Mouse (Mus musculus) retina, postnatal 7 days (tissue): Measurements from ENCODE around the gene Slc32a1.

Source experiments
- DNase-seq: peaks from one replicate; pipeline ENCODE4 v3.0.0-alpha.2; 2012; ENCODE audit warnings: low read depth, low spot score

Slc32a1 gene

DNA sequence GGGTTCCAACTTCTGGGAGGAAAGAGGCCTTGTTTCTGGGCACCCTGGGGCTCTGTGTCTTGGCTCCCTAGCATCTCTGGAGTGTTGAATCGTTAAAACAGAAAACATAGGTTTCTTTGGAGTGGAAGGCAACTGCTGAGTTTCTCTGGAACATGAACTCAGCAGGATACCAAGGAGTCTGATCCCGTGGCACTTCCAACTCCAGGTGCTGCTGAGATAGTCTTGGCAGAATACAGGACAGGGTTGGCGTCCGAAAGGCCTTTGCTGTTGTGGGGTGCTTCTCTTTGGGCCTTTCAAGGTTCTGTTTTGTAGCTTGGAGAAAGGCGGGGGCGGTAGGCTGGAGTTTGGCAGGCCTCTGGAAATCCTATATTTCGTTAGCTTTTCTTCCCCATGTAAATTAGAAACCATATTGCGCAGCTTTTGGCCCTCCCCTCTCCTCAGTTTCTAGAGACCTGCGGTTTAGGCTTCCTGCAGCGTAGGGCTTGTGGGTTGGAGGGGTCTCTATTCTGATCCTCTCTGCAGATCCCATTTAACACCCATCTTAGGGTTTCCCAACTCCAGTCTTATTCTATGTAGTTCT lies 2.2 kb downstream of the Slc32a1 start:
- no peak for DNase-seq

DNA sequence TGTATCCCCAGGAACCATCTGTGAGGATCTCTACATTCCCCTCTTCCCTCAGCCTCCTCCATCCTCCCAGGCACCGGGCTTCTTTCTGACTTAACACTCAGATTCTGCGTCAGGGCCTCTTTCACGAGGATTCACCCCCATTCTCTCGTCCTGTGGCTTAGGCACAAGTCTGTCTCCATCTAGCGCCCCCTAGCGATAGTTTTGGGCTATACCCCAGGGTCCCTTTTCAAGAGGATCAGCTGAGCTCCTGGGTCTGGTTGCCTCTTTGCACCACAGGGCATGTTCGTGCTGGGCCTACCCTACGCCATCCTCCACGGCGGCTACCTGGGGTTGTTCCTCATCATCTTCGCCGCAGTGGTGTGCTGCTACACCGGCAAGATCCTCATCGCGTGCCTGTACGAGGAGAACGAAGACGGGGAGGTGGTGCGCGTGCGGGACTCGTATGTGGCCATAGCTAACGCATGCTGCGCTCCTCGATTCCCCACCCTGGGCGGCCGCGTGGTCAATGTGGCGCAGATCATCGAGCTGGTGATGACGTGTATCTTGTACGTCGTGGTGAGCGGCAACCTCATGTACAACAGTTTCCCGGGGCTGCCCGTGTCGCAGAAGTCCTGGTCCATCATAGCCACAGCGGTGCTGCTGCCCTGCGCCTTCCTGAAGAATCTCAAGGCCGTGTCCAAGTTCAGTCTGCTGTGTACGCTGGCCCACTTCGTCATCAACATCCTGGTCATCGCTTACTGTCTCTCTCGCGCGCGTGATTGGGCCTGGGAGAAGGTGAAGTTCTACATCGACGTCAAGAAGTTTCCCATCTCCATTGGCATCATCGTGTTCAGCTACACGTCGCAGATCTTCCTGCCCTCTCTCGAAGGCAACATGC lies 3.2 kb downstream of the Slc32a1 start:
- peak; percentile 70 for DNase-seq

DNA sequence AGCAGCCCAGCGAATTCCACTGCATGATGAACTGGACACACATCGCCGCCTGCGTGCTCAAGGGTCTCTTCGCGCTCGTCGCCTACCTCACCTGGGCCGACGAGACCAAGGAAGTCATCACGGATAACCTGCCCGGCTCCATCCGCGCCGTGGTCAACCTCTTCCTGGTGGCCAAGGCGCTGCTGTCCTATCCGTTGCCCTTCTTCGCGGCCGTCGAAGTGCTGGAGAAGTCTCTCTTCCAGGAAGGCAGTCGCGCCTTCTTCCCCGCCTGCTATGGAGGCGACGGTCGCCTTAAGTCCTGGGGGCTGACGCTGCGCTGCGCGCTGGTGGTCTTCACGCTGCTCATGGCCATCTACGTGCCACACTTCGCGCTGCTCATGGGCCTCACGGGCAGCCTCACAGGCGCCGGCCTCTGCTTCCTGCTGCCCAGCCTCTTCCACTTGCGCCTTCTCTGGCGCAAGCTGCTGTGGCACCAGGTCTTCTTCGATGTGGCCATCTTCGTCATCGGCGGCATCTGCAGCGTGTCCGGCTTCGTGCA lies 3.9 kb downstream of the Slc32a1 start:
- no peak for DNase-seq

DNA sequence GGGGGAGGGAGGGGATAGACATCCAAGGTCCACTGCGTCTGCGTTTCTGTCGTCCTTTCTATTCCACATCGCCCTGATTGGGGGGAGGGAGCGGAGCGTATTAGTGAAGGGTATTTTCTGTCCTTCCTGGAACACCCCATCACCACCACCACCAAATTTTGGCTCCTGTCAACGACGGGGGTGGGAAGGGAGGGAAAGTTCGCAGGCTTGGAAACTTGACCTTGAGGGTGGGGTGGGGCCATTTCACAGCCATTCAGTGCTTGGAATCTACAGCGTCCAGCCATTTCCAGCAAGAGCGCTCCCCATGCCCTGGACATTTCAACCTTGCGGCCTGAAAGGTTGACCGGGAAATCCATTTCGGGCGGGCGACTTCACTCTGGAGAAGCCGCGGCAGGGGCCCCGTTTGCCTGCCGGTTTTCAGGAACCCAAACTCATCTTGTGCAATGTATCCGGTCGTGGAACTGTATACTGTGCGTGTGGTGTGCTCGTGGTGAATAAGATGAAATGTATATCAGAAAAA lies 4.7 kb downstream of the Slc32a1 start:
- DNase-seq, result no peak

DNA sequence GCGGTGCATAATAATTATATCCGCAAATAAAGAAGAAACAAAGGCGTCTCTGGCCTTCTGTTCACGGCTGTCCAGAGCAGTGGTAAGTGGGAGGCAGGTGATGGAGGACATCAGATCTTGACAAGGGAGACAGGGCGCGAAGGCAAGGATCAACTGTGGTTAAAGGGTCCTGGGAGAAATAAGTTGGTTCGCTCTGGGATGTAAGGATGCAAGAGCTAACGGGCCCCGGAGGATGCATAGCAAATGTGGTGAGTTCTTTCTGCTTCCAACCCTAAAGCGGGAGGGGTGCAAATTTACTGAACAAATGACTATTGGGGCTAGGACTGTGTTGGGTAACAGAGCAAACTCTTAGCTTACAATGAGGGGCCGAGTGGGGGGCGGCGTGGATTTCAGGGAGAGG lies 5.1 kb downstream of the Slc32a1 start:
- DNase-seq, result no peak

DNA sequence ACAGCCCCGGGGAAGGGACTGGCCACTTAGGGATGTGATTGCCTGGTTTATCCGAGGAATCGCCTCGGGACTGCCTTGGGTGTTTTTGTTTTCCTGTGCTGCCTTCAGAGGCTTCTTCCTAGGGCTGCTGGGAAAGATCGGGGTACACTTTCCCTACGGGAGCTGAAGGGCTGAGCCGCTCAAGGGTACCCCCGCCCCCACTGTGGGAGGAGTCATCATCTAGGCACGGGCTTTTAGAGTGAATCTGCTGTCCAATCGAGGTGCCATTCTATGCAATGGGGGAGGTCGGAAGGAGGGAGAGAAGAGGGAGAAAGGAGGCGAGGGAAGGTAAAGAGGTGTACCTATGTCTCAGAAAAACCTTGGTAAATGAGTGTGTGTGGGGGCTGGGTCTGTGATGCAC lies 5.7 kb downstream of the Slc32a1 start:
- DNase-seq, result no peak

DNA sequence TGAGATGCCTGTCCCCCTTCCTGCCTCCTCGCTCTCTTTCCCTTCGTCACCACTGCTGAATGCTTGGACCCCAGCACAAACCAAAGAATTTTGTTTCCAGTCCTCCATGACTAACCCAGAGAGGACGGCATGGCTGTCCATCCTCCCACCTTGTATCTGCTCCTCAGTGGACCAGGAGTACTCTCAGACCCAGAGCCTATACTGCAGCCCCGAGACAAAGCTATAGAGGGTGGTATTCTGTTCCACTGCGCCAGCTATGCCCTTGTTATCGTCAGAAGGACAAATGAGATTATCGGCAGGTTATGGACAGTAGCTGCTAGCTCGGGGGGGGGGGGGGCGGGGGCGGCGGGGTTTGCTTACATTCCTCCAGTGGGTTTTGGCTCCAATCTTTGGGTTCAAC lies 6.2 kb downstream of the Slc32a1 start:
- DNase-seq, result no peak

DNA sequence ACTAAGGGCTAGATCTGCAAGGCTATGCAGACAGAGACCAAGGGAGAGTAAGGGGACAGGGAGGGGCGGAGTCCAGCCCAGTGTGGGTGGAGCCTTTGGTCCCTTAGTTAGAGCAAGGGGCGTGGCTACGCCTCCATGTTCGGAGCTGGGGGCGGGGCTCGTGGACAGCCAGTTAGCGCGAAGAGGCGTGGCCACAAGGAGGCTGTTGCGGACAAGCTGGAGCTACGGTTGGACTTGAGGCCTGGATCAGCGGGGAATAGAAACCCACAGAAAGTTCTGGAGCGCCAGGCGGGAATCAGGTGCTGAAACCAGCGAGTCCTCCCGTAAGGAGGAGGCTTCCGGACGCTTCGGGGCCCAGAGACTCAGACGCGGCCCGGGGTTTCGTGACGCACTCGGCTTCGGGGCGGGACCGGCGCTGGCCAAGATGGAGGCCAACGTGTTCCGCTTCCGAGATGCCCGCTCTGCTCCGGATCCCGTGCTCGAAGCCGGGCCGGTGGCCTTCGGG lies 14.2 kb downstream of the Slc32a1 start, which contains the start of gene Actr5:
Gene Actr5 (plus strand): TSS at position 171 of the 505 bp plus-strand sequence.
- DNase-seq, result peak; percentile 90

DNA sequence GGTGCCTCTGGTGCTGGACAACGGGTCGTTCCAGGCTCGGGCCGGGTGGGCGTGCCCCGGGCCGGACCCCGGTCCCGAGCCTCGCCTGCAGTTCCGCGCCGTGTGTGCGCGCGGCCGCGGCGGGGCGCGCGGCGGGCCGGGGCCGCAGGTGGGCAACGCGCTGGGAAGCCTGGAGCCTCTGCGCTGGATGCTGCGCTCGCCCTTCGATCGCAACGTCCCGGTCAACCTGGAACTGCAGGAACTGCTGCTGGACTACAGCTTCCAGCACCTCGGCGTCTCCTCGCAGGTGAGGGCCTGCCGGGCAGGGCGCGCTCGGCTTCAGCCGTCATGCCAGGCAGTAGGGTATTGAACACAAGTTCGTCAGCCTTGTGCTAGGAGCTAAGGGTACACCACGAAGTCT lies 14.7 kb downstream of the Slc32a1 start:
- no peak for DNase-seq

DNA sequence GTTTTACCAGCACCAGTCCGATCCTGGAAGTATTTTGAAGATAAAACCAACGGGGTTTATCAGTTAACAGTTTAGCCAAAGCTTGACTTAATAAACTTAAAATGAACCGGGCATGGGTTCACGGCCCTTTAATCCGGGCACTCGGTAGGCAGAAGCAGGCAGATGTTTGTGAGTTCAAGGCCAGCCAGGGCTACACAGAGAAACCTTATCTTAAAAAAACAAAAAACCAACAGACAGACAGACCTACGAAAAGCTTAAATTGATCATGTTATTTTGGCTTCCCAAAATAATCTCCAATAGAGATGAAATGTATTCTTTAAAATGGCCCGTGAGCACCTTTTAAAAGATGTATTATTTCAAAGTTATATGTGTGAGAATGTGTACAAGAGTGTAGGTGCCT lies 15.1 kb downstream of the Slc32a1 start:
- no peak for DNase-seq

DNA sequence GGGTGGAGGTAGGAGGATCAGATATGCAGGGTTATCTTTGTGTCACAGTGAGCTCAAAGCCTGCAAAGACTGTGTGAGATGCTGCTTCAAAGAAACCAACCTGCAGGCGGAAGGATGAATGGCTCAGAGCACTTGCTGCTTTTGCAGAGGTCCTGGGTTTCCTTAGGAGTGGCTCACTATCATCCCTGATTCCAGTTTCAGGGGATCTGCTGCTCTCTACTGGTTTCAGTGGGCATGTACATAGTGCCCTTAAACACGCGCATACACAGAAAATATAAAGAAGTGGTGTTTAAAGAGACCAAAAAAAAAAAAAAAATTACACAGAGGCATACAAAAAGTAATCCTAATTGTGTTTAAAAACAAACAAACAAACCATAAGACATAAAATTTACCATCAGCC lies 18.3 kb downstream of the Slc32a1 start:
- DNase-seq, result no peak

DNA sequence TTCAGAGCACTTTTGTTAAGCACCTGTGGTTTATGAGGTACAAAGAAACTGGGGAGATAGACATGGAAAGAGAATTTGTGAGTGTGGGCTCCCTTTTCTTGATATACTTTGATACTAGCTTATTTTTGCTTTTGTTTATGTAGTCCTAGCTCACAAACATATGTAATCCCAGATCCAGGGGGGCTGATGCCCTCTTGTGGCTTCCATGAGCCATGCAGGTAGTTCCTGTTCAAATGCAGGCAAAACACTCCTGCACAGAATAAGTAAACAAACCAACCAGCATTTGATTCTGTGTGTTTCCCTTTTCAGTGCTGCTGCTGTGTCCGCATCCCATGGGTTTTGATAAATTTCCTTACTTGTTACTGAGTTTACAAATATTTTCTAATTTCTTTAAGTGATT lies 18.8 kb downstream of the Slc32a1 start:
- no peak for DNase-seq

DNA sequence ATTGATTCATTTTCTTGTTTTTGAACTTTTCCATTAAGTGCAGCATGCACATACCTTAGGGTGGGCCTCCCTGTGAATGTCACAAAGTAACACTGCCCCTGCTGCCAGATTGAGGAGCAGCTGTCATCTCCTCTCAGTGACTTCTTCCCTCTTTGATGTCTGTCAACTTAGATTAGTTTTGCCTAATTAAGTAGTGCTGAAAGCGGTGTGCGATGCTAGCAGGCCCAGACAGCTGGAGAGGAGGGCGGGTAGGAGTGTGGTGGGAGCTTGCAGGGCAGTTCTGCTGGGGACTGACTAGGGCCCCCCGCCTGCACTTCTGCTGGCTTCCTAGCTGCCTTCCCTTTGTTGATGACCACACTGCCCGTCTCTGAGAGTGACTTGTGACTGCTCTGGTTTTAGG lies 21.3 kb downstream of the Slc32a1 start:
- DNase-seq, result no peak

DNA sequence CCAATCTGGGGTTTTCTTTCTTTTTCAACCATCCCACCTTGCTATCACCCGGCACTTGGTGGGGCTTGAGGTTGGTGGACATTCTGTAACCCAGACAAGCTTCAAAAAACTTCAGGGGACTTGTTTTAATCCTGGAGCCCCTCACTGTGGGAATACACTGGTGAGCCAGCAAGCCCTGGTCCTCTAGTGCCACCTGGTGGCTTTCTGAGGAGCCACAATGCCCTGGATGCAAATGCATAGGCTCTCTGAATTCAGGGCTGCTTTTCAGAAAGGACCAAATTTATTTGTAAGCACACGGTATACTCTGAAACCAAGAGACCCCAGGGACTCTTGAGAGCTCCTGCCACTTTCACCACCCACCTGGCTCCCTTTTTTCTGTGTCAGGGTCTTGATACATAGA lies 31.3 kb downstream of the Slc32a1 start:
- DNase-seq, result peak; percentile 58

DNA sequence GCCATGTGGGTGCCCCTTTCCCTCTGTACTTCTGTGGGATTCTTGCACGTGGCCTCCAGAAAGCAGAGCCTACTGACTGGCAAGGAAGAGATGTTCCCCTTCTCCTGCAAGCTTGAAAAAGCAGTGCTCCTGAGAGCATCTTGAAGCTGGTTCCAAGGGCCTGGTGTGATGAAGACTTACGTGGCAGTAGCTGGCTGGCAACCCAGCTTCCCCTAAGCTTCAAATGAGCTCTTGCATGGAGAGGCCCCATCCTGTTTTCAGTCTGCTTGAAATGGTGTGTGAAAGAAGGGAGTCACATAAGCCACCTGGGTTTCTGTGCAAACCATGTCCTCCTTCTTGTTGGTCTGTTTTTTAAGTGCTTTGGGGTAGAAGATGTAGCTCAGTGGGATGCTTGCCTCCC lies 32.0 kb downstream of the Slc32a1 start:
- no peak for DNase-seq

DNA sequence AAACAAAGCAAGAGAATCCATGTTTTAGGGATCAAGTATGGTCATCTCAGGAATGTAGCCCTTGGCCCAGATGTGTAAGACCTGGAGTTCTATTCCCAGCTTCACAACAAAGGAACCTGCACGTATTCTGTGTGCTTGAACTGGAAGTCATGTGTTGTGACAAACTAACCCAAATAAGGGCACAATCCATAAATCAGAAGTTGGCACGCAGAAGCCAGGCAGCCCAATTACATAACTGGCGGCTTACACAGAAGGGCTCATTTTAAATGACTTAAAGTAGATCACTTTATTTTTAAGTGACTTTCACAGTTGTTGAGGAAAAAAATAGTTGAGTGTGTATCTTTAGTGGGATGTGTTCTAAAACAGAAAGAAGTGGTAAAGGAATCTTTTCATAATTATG lies 33.2 kb downstream of the Slc32a1 start:
- DNase-seq, result no peak

DNA sequence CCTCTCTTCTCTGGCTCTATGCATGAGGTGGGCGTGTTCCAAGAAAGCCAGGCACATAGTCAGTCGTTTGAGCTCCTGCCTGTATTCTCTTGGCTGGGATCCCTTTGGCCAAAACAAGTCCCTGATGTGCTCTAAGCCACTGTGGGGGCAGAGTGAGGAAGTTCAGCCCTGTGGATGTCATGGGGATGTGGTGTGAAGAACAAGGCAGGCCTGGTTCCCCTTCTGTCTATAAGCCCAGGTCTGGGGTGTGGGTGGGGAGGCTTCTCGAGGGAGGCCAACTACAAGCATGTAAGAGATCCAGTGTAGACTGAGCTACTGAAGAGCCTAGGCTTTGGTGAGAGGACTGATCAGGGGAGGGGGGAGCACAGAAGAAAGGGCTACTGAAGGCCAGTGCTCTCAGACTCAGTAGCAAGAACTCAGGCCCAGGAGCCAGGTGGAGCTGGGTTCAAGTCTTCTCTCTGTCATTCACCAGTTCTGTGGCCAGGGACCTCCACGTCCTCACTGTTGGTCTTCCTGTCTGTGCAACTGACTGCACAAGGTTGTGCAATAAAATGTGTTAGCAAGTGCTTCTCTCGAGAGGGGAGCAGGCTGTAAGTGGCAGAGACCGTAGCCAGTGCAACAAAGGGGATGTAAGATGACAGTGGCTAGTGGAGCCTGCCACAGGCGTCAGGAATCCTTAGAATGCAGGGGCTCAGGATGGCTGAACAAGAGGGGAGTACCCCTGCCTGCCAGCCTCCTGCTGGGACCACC lies 40.8 kb downstream of the Slc32a1 start:
- no peak for DNase-seq

DNA sequence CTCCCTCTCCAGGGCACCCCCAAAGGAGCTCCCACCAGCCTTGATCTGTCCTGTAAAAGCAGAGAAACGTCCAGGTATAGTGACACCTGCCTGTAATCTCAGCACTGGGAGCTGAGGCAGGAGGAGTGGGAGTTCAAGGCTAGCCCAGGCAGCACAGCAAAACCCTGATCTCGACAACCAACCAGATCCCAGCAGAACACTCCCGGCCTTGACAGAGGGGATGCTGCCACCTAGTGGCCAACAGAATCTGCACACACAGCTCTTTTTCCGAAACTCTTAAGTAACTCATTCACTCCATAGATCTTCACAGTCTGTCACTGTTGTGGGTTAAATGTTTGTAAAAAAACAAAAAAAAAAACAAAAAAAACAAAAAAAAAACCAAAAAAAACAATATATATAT lies 42.4 kb downstream of the Slc32a1 start:
- peak; percentile 65 for DNase-seq

DNA sequence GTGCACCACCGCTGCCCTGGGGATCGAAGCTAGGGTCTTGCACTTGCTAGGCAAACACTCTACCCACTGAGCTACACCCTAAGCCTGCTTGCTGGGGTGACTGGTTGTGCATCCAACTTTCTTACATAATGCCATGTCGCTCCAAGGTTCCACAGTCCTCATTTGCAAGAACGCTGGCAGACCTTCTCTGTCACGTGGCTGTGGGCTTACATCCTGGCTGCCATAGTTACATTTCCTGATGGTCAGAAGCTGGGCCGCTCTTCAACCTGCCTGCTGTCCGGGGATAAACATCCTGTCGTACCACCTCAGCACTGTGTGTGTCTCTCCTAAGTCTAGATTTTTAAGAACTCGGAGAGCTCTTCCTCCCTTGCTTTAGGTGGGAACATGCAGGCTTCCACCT lies 44.1 kb downstream of the Slc32a1 start:
- DNase-seq, result no peak

DNA sequence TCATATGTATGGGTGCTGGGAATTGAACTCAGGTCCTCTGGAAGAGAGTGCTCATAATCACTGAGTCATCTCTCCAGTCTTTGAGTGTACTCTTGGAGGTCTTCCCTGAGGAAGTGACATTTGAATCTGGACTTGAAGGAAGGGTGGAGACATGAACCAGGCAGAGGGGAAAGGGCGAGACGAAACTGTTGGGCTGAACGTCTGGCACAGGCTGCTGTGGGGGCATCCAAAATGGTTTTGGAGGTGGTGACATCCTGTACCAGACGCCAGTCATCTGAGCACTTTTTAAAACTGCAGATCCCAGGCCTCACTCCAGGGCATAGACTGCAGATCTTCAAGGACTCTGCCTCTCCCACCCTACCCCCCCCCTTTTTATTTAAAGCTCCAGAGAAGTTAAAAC lies 45.2 kb downstream of the Slc32a1 start:
- DNase-seq, result no peak

DNA sequence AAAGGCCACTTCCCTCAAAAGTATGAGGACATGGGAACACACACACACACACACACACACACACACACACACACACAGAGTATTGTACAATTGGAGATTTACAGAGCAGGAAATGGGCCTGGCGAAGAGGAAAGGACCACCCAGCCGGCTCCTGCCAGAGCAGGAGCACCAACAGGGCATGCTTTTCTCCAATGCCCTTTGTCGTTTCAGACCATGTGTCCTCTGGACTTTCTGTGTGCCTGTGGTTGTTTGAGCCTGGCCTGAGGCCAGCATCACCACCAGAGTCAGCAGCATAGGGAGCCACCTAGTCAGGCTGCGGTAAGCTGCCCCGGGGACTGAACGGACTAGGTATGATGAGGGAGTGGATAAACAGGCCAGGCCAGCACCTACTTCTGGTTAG lies 48.3 kb downstream of the Slc32a1 start:
- DNase-seq, result no peak

DNA sequence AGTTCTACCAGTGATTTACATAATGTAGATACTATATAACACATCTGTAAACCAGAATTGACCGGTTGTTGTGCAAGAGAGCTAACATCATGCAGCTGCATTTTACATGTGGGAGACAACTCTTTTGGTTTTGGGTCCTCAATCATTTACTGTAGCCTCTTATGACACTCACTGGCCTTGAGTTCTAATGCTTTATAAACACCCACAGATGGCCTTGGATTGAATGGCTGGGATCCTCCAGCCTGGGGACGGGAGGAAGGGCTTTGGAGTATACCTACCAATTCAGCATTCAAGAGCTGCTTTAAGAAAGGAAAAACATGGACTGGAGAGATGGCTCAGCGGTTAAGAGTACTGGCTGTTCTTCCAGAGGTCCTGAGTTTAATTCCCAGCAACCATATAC lies 48.8 kb downstream of the Slc32a1 start:
- no peak for DNase-seq
